Mouse (Mus musculus) neural tube, embryonic 14.5 days (tissue): ENCODE measurements around the gene Osbpl10. TPM values are rescaled to one million over a fixed set of nuclear protein-coding genes. Genes with fewer than 3 reads are reported as not detected.

Experiments used
- ATAC-seq: fragments of 200-750 bp; cut with Nextera tagmentation; 2 replicates; pipeline ENCODE4 v1.8.0; 2017; ENCODE audit warnings: low read depth, mild to moderate bottlenecking, moderate TSS enrichment, moderate library complexity
- H3K27ac ChIP-seq: fragments of 300-500 bp; sonication (generic); 2 replicates; pipeline ENCODE4 v1.5.1; 2014; ENCODE audit warnings: low read depth, mild to moderate bottlenecking, control low read depth, low read length, moderate library complexity, mixed read lengths
- H3K27me3 ChIP-seq: fragments of 300-500 bp; sonication (generic); 2 replicates; pipeline ENCODE4 v1.6.1; 2014; ENCODE audit warnings: low read length; ENCODE audit not compliant: control insufficient read depth, insufficient read depth
- H3K36me3 ChIP-seq: fragments of 300-500 bp; sonication (generic); 2 replicates; pipeline ENCODE4 v1.6.1; 2014; ENCODE audit warnings: low read length, mixed read lengths; ENCODE audit not compliant: control insufficient read depth, insufficient read depth
- H3K4me1 ChIP-seq: fragments of 300-500 bp; sonication (generic); 2 replicates; pipeline ENCODE4 v1.6.1; 2014; ENCODE audit warnings: low read length; ENCODE audit not compliant: control insufficient read depth, insufficient read depth
- H3K4me2 ChIP-seq: fragments of 300-500 bp; sonication (generic); 2 replicates; pipeline ENCODE4 v1.6.1; 2014; ENCODE audit warnings: mild to moderate bottlenecking, low read depth, low read length, control low read depth
- H3K4me3 ChIP-seq: fragments of 300-500 bp; sonication (generic); 2 replicates; pipeline ENCODE4 v1.5.1; 2014; ENCODE audit warnings: low read depth, low read length, control low read depth, mixed read lengths
- H3K9ac ChIP-seq: fragments of 300-500 bp; sonication (generic); replicated peaks from 2 replicates; pipeline ENCODE4 v1.6.1; 2014; ENCODE audit warnings: low read depth, mild to moderate bottlenecking, control low read depth, low read length, mixed read lengths
- H3K9me3 ChIP-seq: fragments of 300-500 bp; sonication (generic); 2 replicates; pipeline ENCODE4 v1.6.1; 2016; ENCODE audit warnings: low read length; ENCODE audit not compliant: control insufficient read depth
- WGBS: fragments of 180-500 bp; shearing (Covaris S2); extraction: QIAGEN DNeasy Blood & Tissue Kit; methylation state at CpG from one replicate; pipeline ENCODE4 v1.1.7; 2014; 5-methylcytosine and 5-hydroxymethylcytosine counted together
- polyA plus RNA-seq: library from polyadenylated mRNA; unstranded; fragments of >200 nt; fragmentation: Nextera tagmentation; extraction: Ambion mirVana; gene quantifications from 2 replicates; pipeline ENCODE4 v1.2.1, GENCODE M21; 2014

Gene Osbpl10
- polyA plus RNA-seq, 1 experiment from 2014 or later: 3.3 TPM

- no peak overlapping the region for H3K27ac ChIP-seq
These were observed 296.4 kb downstream of the Osbpl10 start for GRCm38 (mm10) chr9:115274806-115275205.

DNA sequence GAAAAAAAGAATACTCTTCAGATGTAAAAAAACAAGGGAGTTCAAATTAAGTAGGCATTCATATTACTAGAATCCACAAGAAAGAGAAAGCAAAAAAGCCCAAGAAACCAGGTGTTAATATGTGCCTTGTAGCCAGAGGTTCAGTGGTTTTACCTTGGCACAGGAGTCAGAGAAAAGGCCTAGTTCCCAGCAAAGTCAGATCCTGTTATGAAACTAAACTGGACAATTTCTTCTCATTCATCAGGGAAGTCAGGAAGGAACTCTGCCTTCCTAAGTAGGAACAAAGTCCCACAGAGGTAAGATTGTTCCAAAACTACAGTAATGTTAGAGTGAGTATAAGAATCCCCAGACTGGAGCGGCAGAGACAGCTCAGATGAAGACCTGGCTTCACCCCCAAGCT lies 300.3 kb downstream of the Osbpl10 start:
- Histone ChIP-seq H3K4me1 (no peaks in the 10 kb centered on the region), H3K36me3 (peaks cover 15% of the 10 kb centered on the region), H3K27me3 (no peaks in the 10 kb centered on the region), H3K4me2 (no peak overlapping the region), H3K9ac (no peak overlapping the region), H3K9me3 (no peaks in the 10 kb centered on the region), H3K27ac (no peak overlapping the region), H3K4me3 (no peak overlapping the region)
- no peak for ATAC-seq
- 85% methylated on average over 1 of the region's 1 CpGs for WGBS

More at GRCm38 (mm10) chr9:115274806-115275205, 296.4 kb downstream of the Osbpl10 start:
- Histone ChIP-seq H3K36me3 (peaks cover 15% of the 10 kb centered on the region), H3K4me2 (no peak overlapping the region), H3K9me3 (no peaks in the 10 kb centered on the region), H3K27me3 (no peaks in the 10 kb centered on the region), H3K4me1 (no peaks in the 10 kb centered on the region), H3K9ac (no peak overlapping the region), H3K4me3 (no peak overlapping the region)
- no peak for ATAC-seq
- WGBS: 91% methylated on average over 6 of the region's 6 CpGs

Other genes with a start within 250 kb of the Osbpl10 start
- gene Cmtm6, start 247.5 kb upstream of the Osbpl10 start, polyA plus RNA-seq: 15.0 and 22.9 TPM in 2 replicates
- 5.4 and 9.7 TPM in 2 replicates for gene Cmtm7, start 196.7 kb upstream of the Osbpl10 start, polyA plus RNA-seq
- 8.1 and 12.5 TPM in 2 replicates for gene Cmtm8, start 134.4 kb upstream of the Osbpl10 start, polyA plus RNA-seq
- gene Gpd1l, start 44.6 kb upstream of the Osbpl10 start, polyA plus RNA-seq: 24.9 and 26.0 TPM in 2 replicates
- gene Rps27rt, start 4.2 kb downstream of the Osbpl10 start, polyA plus RNA-seq: 204 and 211 TPM in 2 replicates